Mouse (Mus musculus) liver, embryonic 14.5 days (tissue): ENCODE measurements at regions not wholly inside any gene's neighbourhood (a gene's known extent, or its start where the extent isn't known, plus 50 kb on each side); places are given as distances from the start of the nearest gene placed in this dataset.
"Not testable (repeated sequence)": the region's sequence is repeated elsewhere in the genome, so short reads cannot be mapped to it uniquely, and the experiment has no call there.

Experiments
- ATAC-seq: fragments of 200-750 bp; cut with Nextera tagmentation; 2 replicates; pipeline ENCODE4 v1.8.0; 2017; ENCODE audit warnings: moderate number of reproducible peaks, mild to moderate bottlenecking, moderate library complexity; ENCODE audit not compliant: insufficient read depth
- DNase-seq, 3 experiments: peaks; one replicate each; pipeline ENCODE4 v3.0.0-alpha.2; 2012 to 2013; ENCODE audit warnings: low read depth in 3 of 3, low spot score in 3 of 3
- H3K27ac ChIP-seq: fragments of 300-500 bp; sonication (generic); 2 replicates; pipeline ENCODE4 v1.5.1; 2014; ENCODE audit warnings: moderate library complexity, mild to moderate bottlenecking, control low read depth, inconsistent platforms
- H3K27me3 ChIP-seq: fragments of 300-500 bp; sonication (generic); 2 replicates; pipeline ENCODE4 v1.6.1; 2014; ENCODE audit warnings: mild to moderate bottlenecking, low read length, moderate library complexity; ENCODE audit not compliant: control insufficient read depth, insufficient read depth
- H3K36me3 ChIP-seq: fragments of 300-500 bp; sonication (generic); replicated peaks from 2 replicates; pipeline ENCODE4 v1.6.1; 2014; ENCODE audit warnings: low read depth; ENCODE audit not compliant: control insufficient read depth, insufficient read depth
- H3K4me1 ChIP-seq, 2 experiments: fragments of 200-500 bp in 1 of 2; fragments of 300-500 bp in 1 of 2; sonication (generic) in 1 of 2; replicated peaks; 2 replicates each; pipeline ENCODE4 v1.6.1; 2012 to 2014; ENCODE audit warnings: antibody characterized with exemption in 1 of 2, inconsistent platforms in 1 of 2, low read length in 1 of 2; ENCODE audit not compliant: control insufficient read depth in 2 of 2, insufficient read depth in 2 of 2
- H3K4me2 ChIP-seq: fragments of 300-500 bp; sonication (generic); 2 replicates; pipeline ENCODE4 v1.6.1; 2014; ENCODE audit warnings: low read depth, mild to moderate bottlenecking, control low read depth, moderate library complexity
- H3K4me3 ChIP-seq, 2 experiments: fragments of 200-500 bp in 1 of 2; fragments of 300-500 bp in 1 of 2; sonication (generic) in 1 of 2; 2 replicates each; pipeline ENCODE4 v1.5.1; 2012 to 2014; ENCODE audit warnings: low read depth in 2 of 2, low read length in 2 of 2, mild to moderate bottlenecking in 2 of 2, control low read depth in 1 of 2, inconsistent platforms in 1 of 2, moderate library complexity in 1 of 2; ENCODE audit not compliant: insufficient read depth in 1 of 2
- H3K9ac ChIP-seq: fragments of 300-500 bp; sonication (generic); replicated peaks from 2 replicates; pipeline ENCODE4 v1.6.1; 2014; ENCODE audit warnings: mild to moderate bottlenecking, control low read depth, moderate library complexity
- H3K9me3 ChIP-seq: fragments of 300-500 bp; sonication (generic); 2 replicates; pipeline ENCODE4 v1.6.1; 2016; ENCODE audit warnings: low read length, mixed read lengths; ENCODE audit not compliant: control insufficient read depth
- CTCF ChIP-seq: IDR thresholded peaks from 2 replicates; pipeline ENCODE4 v1.5.1; 2016; ENCODE audit warnings: antibody characterized with exemption, low read depth, control low read depth
- EP300 ChIP-seq: IDR thresholded peaks from 2 replicates; pipeline ENCODE4 v1.6.1; 2016; ENCODE audit warnings: antibody characterized with exemption, low read depth
- WGBS: fragments of 180-500 bp; shearing (Covaris S2); extraction: QIAGEN DNeasy Blood & Tissue Kit; methylation state at CpG from one replicate; pipeline ENCODE4 v1.1.7; 2014; ENCODE audit not compliant: insufficient replicate concordance; 5-methylcytosine and 5-hydroxymethylcytosine counted together

GRCm38 (mm10) chr3:9061396-9061795 is 548.5 kb downstream of the Zfp704 start:
- no peak for DNase-seq
- no peak overlapping the region for H3K27ac ChIP-seq
- no peak overlapping the region for H3K4me3 ChIP-seq

GRCm38 (mm10) chr3:9057703-9058102 is 552.2 kb downstream of the Zfp704 start:
- DNase-seq, H3K9me3 ChIP-seq, ATAC-seq: not testable (repeated sequence)

More at GRCm38 (mm10) chr3:9061396-9061795, 548.5 kb downstream of the Zfp704 start:
- no peak for TF ChIP-seq EP300
- TF ChIP-seq CTCF, result no peak
- H3K27me3 ChIP-seq, result no peaks in the 10 kb centered on the region
- no peak for ATAC-seq
- H3K9me3 ChIP-seq, result no peaks in the 10 kb centered on the region
- no peaks in the 10 kb centered on the region for H3K4me1 ChIP-seq
- H3K4me2 ChIP-seq, result no peak overlapping the region
- 80% methylated on average over 2 of the region's 2 CpGs for WGBS
- no peaks in the 10 kb centered on the region for H3K36me3 ChIP-seq
- H3K9ac ChIP-seq, result no peak overlapping the region

GRCm38 (mm10) chr3:9056846-9057245 is 553.0 kb downstream of the Zfp704 start:
- TF ChIP-seq CTCF, result no peak
- no peak for TF ChIP-seq EP300
- no peaks in the 10 kb centered on the region for H3K9me3 ChIP-seq
- no peak overlapping the region for H3K9ac ChIP-seq
- no peak overlapping the region for H3K4me3 ChIP-seq
- ATAC-seq, result no peak
- 58% methylated on average over 6 of the region's 6 CpGs for WGBS
- no peak overlapping the region for H3K27ac ChIP-seq
- no peaks in the 10 kb centered on the region for H3K36me3 ChIP-seq
- DNase-seq, result no peak
- no peaks in the 10 kb centered on the region for H3K27me3 ChIP-seq
- no peaks in the 10 kb centered on the region for H3K4me1 ChIP-seq
- no peak overlapping the region for H3K4me2 ChIP-seq

More at GRCm38 (mm10) chr3:9057703-9058102, 552.2 kb downstream of the Zfp704 start:
- not testable (repeated sequence) for H3K4me1 ChIP-seq, H3K27ac ChIP-seq, H3K36me3 ChIP-seq, H3K4me3 ChIP-seq, H3K27me3 ChIP-seq, H3K4me2 ChIP-seq, H3K9ac ChIP-seq
- WGBS, result 58% methylated on average over 3 of the region's 3 CpGs

- Histone ChIP-seq H3K4me2 (no peak overlapping the region), H3K4me3 (no peak overlapping the region), H3K36me3 (no peaks in the 10 kb centered on the region), H3K4me1 (no peaks in the 10 kb centered on the region), H3K9ac (no peak overlapping the region), H3K27ac (no peak overlapping the region), H3K27me3 (no peaks in the 10 kb centered on the region), H3K9me3 (no peaks in the 10 kb centered on the region)
- TF ChIP-seq EP300 (no peak), CTCF (no peak)
- no peak for ATAC-seq
- 60% methylated on average over 6 of the region's 6 CpGs for WGBS
- DNase-seq, result no peak
Measured at GRCm38 (mm10) chr3:9055780-9056179, 554.1 kb downstream of the Zfp704 start.
